In genomic region chr16:10887436-10887835, GRCm38 (mm10) we compare ENCODE assay signal across 31 mouse cellular contexts. TPM values are rescaled to one million over a fixed set of nuclear protein-coding genes. Genes with fewer than 3 reads are reported as not detected.
"Had no signal": no experiment of that assay in that cellular context is flagged by ENCODE, and none has a peak within 500 bp of the region (broad histone marks: within the 10 kb centered on the region; RNA-seq: fewer than 3 reads in every experiment).

No protein-coding gene starts in this region.

- H3K9ac ChIP-seq: limb, embryonic 12.5 days; limb, embryonic 13.5 days; limb, embryonic 15.5 days; liver, embryonic 12.5 days; liver, embryonic 13.5 days; liver, embryonic 14.5 days; liver, embryonic 15.5 days; liver, postnatal 0 days; lung, embryonic 14.5 days; lung, embryonic 15.5 days; midbrain, embryonic 12.5 days; midbrain, embryonic 13.5 days; midbrain, embryonic 15.5 days; neural tube, embryonic 12.5 days; neural tube, embryonic 13.5 days had no signal

- H3K4me1 ChIP-seq: limb, embryonic 12.5 days; limb, embryonic 13.5 days; limb, embryonic 15.5 days; liver, embryonic 12.5 days; liver, embryonic 13.5 days; liver, embryonic 15.5 days; lung, embryonic 15.5 days; midbrain, embryonic 12.5 days; midbrain, embryonic 13.5 days; midbrain, embryonic 15.5 days; neural tube, embryonic 12.5 days; neural tube, embryonic 13.5 days had no signal

- H3K27me3 ChIP-seq: limb, embryonic 12.5 days; limb, embryonic 13.5 days; limb, embryonic 15.5 days; liver, embryonic 12.5 days; liver, embryonic 13.5 days; lung, embryonic 15.5 days; midbrain, embryonic 12.5 days; midbrain, embryonic 13.5 days; midbrain, embryonic 15.5 days; neural tube, embryonic 12.5 days; neural tube, embryonic 13.5 days had no signal

- DNase-seq: left cerebral cortex, postnatal 4 days; liver, embryonic 13.5 days; liver, postnatal 0 days; lung, adult 18-20 months; lung, adult 2 months; lung, embryonic 14.5 days; lung, postnatal 10 days; lung, postnatal 14 days; lung, postnatal 36 days; lung, postnatal 4 days; midbrain, embryonic 14.5 days had no signal

- H3K4me3 ChIP-seq: left cerebral cortex, adult 2 months; limb, embryonic 10.5 days; limb, embryonic 12.5 days; limb, embryonic 13.5 days; limb, embryonic 15.5 days; liver, embryonic 12.5 days; liver, embryonic 13.5 days; liver, embryonic 15.5 days; lung, embryonic 15.5 days; midbrain, embryonic 12.5 days; midbrain, embryonic 13.5 days; midbrain, embryonic 15.5 days; neural tube, embryonic 12.5 days; neural tube, embryonic 13.5 days had no signal

- H3K9me3 ChIP-seq: limb, embryonic 10.5 days; limb, embryonic 12.5 days; limb, embryonic 13.5 days; limb, embryonic 15.5 days; liver, embryonic 12.5 days; liver, embryonic 13.5 days; liver, embryonic 15.5 days; lung, embryonic 15.5 days; midbrain, embryonic 12.5 days; midbrain, embryonic 13.5 days; midbrain, embryonic 15.5 days; neural tube, embryonic 12.5 days; neural tube, embryonic 13.5 days had no signal

- H3K36me3 ChIP-seq: limb, embryonic 10.5 days; limb, embryonic 12.5 days; limb, embryonic 13.5 days; limb, embryonic 15.5 days; liver, embryonic 12.5 days; liver, embryonic 13.5 days; liver, embryonic 15.5 days; lung, embryonic 15.5 days; midbrain, embryonic 12.5 days; midbrain, embryonic 13.5 days; midbrain, embryonic 15.5 days; neural tube, embryonic 12.5 days; neural tube, embryonic 13.5 days had no signal

- ATAC-seq: liver, embryonic 12.5 days; liver, postnatal 0 days; lung, postnatal 0 days; midbrain, embryonic 13.5 days; midbrain, embryonic 15.5 days; midbrain, embryonic 16.5 days had no signal

- H3K4me2 ChIP-seq: limb, embryonic 12.5 days; limb, embryonic 13.5 days; limb, embryonic 15.5 days; liver, embryonic 11.5 days; liver, embryonic 12.5 days; liver, embryonic 13.5 days; liver, embryonic 15.5 days; lung, embryonic 14.5 days; lung, embryonic 15.5 days; midbrain, embryonic 12.5 days; midbrain, embryonic 13.5 days; midbrain, embryonic 15.5 days; neural tube, embryonic 12.5 days; neural tube, embryonic 13.5 days had no signal

- H3K27ac ChIP-seq: left cerebral cortex, adult 2 months; limb, embryonic 10.5 days; limb, embryonic 12.5 days; limb, embryonic 13.5 days; limb, embryonic 15.5 days; liver, embryonic 12.5 days; liver, embryonic 13.5 days; liver, embryonic 14.5 days; liver, embryonic 15.5 days; lung, embryonic 15.5 days; macrophage; midbrain, embryonic 12.5 days; midbrain, embryonic 13.5 days; midbrain, embryonic 15.5 days; neural tube, embryonic 12.5 days; neural tube, embryonic 13.5 days had no signal

RNA-seq across cellular contexts. Expression of gene Rmi2, which starts 52.6 kb away (rescaled TPM):
- total RNA-seq: monocyte, adult 5-6 weeks had no signal
- polyA plus RNA-seq: liver, adult 2 months had no signal
